Mouse (Mus musculus) ovary, postnatal 14 days (tissue): ENCODE measurements around the gene Rbbp5.
"Not testable (repeated sequence)": the region's sequence is repeated elsewhere in the genome, so short reads cannot be mapped to it uniquely, and the experiment has no call there.

Experiments used
- DNase-seq: peaks from one replicate; pipeline ENCODE4 v3.0.0; 2022; ENCODE audit warnings: low spot score

Rbbp5 gene

GRCm38 (mm10) chr1:132476928-132477691, at the start of gene Rbbp5:
Gene Rbbp5, plus strand, starts transcription at chr1:132477365.
- peak; percentile 87 for DNase-seq

GRCm38 (mm10) chr1:132430818-132431217, 46.3 kb upstream of the Rbbp5 start:
- DNase-seq: no peak

- no peak for DNase-seq
Observed at GRCm38 (mm10) chr1:132431716-132432115, 45.4 kb upstream of the Rbbp5 start.

GRCm38 (mm10) chr1:132433349-132433748, 43.8 kb upstream of the Rbbp5 start:
- DNase-seq: no peak

- no peak for DNase-seq
Observed at GRCm38 (mm10) chr1:132434032-132434431, 43.1 kb upstream of the Rbbp5 start.

- DNase-seq: no peak
Observed at GRCm38 (mm10) chr1:132436320-132436958, 40.7 kb upstream of the Rbbp5 start.

DNA sequence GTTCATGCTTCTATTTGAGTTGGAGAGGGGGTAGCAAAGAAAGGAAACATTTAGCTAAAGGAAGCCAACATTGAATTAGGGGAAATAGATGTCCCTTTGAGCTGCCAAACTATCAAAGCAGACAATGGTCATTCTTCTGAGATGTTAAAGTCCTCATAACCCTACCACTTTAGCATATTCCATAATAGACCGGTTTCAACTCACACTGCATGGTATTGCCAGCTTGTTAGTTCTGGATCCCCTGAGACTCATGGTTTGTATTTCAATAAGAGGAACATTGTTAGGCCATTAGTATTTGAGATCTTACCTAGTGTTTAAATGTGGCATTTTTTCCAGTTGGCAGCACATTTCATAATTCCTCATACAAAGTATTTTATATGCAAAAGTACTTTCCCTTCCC, 40.2 kb upstream of the Rbbp5 start:
- no peak for DNase-seq

GRCm38 (mm10) chr1:132437389-132437788, 39.8 kb upstream of the Rbbp5 start:
- no peak for DNase-seq

DNA sequence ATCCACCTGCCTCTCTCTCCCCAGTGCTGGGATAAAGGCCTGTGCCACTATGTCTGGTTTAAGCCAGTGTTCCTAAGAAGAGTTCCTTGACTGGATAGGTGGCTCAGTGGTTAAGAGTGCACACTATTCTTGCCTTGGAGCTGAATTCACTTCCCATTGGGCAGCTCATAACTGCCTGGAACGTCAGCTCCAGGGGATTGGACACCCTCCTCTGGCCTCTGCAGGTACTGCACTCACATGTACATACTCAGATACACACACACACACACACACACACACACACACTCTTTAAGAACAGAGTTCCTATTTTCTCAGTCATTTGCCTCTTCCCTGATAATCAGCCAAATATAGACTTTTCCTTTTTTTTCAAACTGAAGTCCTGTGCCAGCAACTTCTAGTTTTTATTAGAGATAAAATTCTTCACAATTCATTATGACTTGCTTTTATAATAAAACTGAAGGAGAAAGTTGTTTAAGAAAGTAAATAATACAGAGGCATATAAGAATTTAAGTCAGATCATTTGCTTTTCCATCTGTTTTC, 36.2 kb upstream of the Rbbp5 start:
- no peak for DNase-seq

- DNase-seq: no peak
Observed at GRCm38 (mm10) chr1:132449742-132450141, 27.4 kb upstream of the Rbbp5 start.

GRCm38 (mm10) chr1:132464651-132465050, 12.5 kb upstream of the Rbbp5 start:
- no peak for DNase-seq

DNA sequence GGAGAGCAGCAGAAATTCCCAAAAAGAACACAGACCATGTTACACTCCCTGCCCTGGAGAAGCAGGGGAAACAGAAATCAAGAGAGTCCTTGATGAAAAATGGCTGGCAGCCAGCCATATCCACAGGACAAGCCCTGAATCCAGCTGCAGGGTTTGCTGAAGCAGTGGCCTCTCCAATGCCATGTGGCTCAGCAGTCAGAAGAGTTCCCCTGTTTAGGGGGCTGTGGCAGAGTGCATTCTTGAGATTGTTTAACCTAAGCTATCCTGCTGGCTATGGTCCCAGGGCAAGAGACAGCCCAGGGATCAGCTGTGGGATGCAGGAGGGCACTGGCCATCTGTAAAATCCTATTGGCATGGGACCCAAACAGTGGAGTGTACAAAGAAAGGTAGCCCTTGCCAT, 8.2 kb upstream of the Rbbp5 start:
- DNase-seq: no peak

- no peak for DNase-seq
Observed at GRCm38 (mm10) chr1:132469519-132469918, 7.6 kb upstream of the Rbbp5 start.

DNA sequence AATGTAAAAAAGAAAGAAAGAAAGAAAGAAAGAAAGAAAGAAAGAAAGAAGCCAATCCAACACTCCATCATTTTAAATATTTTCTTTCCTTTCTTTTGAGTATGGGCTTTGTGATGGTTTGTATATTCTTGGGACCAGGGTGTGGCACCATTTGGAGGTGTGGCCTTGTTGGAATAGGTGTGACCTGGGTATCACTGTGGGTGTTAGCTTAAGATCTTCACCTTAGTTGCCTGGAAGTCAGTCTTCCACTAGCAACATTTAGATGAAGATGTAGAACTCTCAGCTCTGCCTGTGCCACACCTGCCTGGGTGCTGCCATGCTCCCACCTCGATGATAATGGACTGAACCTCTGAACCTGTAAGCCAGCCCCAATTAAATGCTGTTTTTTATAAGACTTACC, 7.1 kb upstream of the Rbbp5 start:
- DNase-seq: not testable (repeated sequence)

DNA sequence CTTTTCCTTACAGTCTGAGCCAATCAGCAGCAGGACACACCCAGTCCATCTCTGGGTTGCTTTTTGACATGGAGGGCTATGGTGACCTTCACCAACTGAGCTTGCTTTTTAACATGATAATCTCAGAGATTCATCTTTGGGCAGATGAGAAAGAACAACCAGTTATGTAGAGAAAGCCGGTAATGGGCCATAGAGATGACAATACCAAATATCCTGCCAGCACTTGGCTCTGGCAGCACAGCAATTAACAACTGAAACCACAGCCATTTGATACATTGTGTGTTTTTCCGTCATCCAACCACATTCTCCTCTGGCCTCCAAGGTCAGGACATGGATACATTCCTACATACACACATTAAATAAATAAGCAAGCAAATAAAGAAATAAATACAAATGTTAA, 6.1 kb upstream of the Rbbp5 start:
- DNase-seq: no peak

DNA sequence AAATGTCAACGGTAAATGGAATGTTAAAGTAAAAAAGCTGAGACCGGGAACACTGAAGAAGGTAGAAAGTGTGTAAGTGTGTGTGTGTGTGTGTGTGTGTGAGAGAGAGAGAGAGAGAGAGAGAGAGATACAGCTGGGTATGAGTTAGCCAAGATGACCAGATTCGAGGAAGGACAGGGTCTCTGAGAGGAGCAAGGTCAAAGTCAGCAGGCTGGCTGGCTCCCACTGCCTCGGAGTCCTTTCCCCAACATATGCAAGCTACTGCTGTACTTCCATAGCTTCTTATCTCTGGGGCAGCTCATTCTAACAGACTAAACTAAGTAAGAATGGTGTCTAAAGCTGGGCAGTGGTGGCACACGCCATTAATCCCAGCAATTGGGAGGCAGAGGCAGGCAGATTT, 5.7 kb upstream of the Rbbp5 start:
- DNase-seq: no peak

DNA sequence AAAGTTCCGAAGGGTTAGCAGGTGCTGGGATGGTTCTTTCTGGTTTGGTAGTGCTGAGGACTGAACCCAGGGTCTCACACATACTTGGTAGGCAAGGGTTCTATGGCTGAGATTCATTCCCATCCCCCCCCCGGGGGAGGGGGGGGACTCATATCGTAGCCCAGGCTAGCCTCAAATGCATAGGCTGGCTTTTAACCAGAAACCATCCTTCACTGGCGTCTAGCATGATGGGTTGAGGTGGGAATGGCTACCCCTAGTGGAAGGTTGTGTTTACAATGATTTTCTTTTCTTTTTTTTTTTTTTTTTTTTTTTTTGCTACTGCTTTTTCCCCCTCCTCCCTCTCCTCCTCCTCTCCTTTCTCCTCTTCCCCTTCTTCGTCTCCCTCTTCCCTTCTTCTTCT, 4.6 kb upstream of the Rbbp5 start:
- DNase-seq: no peak

- no peak for DNase-seq
Observed at GRCm38 (mm10) chr1:132474496-132474895, 2.7 kb upstream of the Rbbp5 start.

DNA sequence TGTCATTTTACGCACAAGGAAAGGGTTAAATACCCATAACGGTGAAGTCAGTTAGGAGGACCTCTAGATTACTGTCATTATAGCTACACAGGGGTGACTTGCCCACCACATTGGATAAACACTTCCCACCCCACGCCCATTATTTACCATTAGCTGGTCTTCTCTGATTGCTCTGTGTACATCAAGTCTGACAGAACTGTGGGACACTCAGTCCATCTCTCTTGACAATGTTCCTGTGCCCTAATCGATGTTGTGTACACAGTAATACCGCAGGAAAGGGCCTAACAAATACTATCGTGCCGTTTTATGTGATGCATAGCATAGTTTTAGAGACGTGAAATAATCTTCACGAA, 614 bp upstream of the Rbbp5 start:
- DNase-seq: no peak

DNA sequence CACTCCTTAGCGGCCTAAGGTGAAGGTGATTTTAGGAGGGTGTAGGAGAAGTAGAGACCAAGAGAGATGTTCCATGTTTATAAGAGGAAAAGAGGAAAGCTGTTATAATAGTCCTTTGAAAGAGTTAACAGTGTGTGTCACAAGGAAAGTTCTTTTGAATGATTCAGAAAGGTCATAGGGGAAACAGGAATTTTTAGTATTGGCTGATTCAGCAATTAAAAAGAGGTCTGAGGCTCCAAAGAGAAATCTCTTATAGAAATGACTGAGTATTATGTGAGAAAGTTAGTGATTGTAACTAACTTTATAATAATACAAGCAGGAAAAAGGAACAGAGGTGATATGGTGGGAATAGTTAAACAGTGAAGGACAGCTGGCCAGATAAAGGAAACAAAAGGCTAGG, 2.3 kb downstream of the Rbbp5 start:
- no peak for DNase-seq

- no peak for DNase-seq
Observed at GRCm38 (mm10) chr1:132481619-132482018, 4.5 kb downstream of the Rbbp5 start.

GRCm38 (mm10) chr1:132483234-132483633, 6.1 kb downstream of the Rbbp5 start:
- DNase-seq: no peak

- DNase-seq: no peak
Observed at GRCm38 (mm10) chr1:132483759-132484158, 6.6 kb downstream of the Rbbp5 start.

- no peak for DNase-seq
Observed at GRCm38 (mm10) chr1:132500535-132500934, 23.4 kb downstream of the Rbbp5 start.
